Mouse (Mus musculus) heart, adult 8-10 months (tissue): Measurements from ENCODE around the gene Ccz1. TPM values are rescaled to one million over a fixed set of nuclear protein-coding genes. Genes with fewer than 3 reads are reported as not detected.

Experiments
- DNase-seq: peaks from one replicate; pipeline ENCODE4 v3.0.0; 2022; ENCODE audit warnings: low spot score
- total RNA-seq, 4 experiments: library from RNA; stranded (reverse); gene quantifications; 2 replicates each; pipeline ENCODE4 v1.2.4; 2022

Gene Ccz1
- total RNA-seq, 4 experiments from 2014 or later: 27.4 to 33.6 (median 29.4) TPM

- no peak for DNase-seq
Measured at GRCm38 (mm10) chr5:143941588-143941987, 73.1 kb downstream of the Ccz1 start.

Other genes starting within 250 kb of the Ccz1 start
- 10 to 100 TPM; 19.0 to 22.3 (median 21.3) TPM for gene Eif2ak1, start 197.1 kb downstream of the Ccz1 start, total RNA-seq
- gene Ankrd61, start 117.2 kb downstream of the Ccz1 start, total RNA-seq: not detected
- gene Aimp2, start 105.0 kb downstream of the Ccz1 start, total RNA-seq: 10 to 100 TPM; 29.4 to 31.0 (median 30.9) TPM
- gene Pms2, start 104.9 kb downstream of the Ccz1 start, total RNA-seq: 1 to 10 TPM; 2.7 to 5.1 (median 3.6) TPM
- under 1 TPM in 1 of 4 experiments, not detected in 3; 0.47 TPM for gene Gm42421, start 86.7 kb downstream of the Ccz1 start, total RNA-seq
- gene Rsph10b, start 81.8 kb downstream of the Ccz1 start, total RNA-seq: under 1 TPM; 0.13 to 0.37 (median 0.25) TPM
- gene Ocm, start 11.8 kb upstream of the Ccz1 start, total RNA-seq: not detected
- 10 to 100 TPM; 31.3 to 33.3 (median 32.0) TPM for gene Lmtk2, start 85.6 kb upstream of the Ccz1 start, total RNA-seq
- gene Bhlha15, start 175.4 kb upstream of the Ccz1 start, total RNA-seq: under 1 TPM in 1 of 4 experiments, not detected in 3; 0.13 TPM
- 10 to 100 TPM; 25.2 to 33.4 (median 28.5) TPM for gene Tecpr1, start 208.7 kb upstream of the Ccz1 start, total RNA-seq
- 100 to 1,000 TPM; 148 to 170 (median 156) TPM for gene Bri3, start 229.6 kb upstream of the Ccz1 start, total RNA-seq